Mouse (Mus musculus) heart, adult 10 weeks (tissue): ENCODE results near the gene Tpgs1. TPM values are rescaled to one million over a fixed set of nuclear protein-coding genes. Genes with fewer than 3 reads are reported as not detected.

Experiments
- polyA plus RNA-seq: library from polyadenylated mRNA; stranded (reverse); fragments of 350-450 nt; fragmentation: Illumina TruSeq; extraction: RNeasy Lipid Tissue Mini Kit (QIAGEN cat#74804); gene quantifications from one replicate; pipeline ENCODE4 v1.2.3, GENCODE M21; 2014; ENCODE audit warnings: low read depth, low replicate concordance

Tpgs1 gene
- 15.6 TPM for polyA plus RNA-seq

GRCm38 (mm10) chr10:79668771-79669575 is at the start of gene Tpgs1:
TSS of gene Tpgs1 (plus strand) at chr10:79669369.

DNA sequence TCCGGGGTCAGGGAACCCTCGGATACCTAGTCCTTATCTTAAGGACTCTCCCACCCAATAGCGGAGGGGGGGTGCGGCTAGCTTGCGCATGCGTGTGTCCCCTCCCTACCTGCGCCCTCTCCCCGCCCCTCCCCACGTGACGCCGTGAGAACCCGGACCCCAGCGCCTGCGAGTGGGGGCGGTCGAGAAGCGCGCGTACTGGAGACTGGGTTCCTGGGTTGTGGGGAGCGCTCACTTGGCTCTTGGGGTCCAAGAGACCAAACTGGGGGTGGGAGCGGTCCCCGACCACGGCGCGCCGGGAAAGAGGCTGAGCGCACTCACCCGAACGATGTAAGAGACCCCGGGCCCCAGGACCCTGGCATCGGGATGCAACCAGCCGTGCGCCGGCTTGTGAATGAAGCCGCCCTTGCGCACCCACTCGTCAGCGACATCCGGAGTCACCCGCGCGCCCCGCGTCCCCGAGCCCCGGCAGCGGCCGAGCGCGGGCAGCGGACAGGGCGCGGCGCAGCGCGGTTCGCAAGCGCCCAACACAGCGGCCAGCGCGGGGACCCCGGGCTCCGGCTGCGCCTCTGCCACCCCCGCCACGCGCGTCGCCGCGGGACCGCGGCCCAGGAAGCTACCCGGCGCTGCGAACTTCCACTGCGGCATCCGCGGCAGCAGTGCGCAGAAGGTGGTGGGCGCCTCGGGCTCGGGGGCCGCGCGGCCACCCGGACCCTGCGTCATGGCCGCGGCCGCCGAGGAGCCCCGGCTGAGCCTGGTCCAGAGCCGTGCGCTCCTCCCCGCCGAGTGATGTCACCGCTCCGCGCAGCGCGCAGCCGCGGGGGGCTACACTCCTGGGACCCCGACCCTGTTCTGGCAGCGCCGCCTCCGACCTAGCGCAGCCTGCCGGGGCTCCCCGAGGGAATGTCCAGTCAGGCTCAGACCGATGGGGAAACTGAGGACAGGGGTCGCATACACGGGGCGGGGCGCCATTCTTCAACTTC is 31.8 kb upstream of the Tpgs1 start, which contains the start of gene Shc2:
TSS of gene Shc2 (minus strand) at position 791 of the 983 bp plus-strand sequence.

GRCm38 (mm10) chr10:79645711-79646110 is 23.5 kb upstream of the Tpgs1 start, which contains the start of gene Odf3l2:
TSS of gene Odf3l2 (minus strand) at chr10:79645738.

GRCm38 (mm10) chr10:79664131-79664665 is 5.0 kb upstream of the Tpgs1 start, which contains the start of gene Madcam1:
TSS of gene Madcam1 (plus strand) at chr10:79664559.

DNA sequence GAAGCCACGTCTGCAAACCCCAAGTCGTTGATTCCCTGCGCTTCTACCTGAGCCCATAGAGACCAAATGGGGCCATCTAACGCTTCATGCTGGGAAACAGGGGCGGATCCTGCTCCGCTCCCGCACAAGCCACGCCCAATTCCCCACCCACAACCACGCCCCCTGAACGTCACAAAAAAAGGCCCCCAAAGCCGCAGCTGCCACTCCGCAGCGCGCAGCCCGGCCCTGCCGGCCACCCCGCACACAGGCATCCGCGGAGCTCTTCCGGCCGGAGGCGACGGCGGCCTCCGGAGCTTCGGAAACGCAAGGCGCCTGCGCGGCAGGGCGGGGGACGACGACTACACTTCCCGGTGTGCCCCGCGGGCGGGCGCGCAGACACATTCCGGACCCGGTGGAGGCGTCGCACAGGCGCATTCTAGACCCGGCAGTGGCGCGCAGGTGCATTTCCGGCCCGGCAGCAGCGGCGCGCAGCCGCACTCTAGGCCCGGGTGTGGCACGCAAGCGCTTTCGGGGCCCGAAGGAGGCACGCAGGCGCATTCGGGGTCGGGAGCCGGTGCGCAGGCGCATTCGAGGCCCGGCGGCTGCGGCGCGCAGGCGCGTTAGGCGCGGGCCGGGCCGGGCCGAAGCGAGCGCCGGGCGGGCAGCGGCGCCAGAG is 12.5 kb downstream of the Tpgs1 start, which contains the start of gene Cdc34:
TSS of gene Cdc34 (plus strand) at position 605 of the 655 bp plus-strand sequence.

GRCm38 (mm10) chr10:79688720-79689119 is 19.6 kb downstream of the Tpgs1 start, which contains the start of gene Gzmm:
TSS of gene Gzmm (plus strand) at chr10:79689020.

DNA sequence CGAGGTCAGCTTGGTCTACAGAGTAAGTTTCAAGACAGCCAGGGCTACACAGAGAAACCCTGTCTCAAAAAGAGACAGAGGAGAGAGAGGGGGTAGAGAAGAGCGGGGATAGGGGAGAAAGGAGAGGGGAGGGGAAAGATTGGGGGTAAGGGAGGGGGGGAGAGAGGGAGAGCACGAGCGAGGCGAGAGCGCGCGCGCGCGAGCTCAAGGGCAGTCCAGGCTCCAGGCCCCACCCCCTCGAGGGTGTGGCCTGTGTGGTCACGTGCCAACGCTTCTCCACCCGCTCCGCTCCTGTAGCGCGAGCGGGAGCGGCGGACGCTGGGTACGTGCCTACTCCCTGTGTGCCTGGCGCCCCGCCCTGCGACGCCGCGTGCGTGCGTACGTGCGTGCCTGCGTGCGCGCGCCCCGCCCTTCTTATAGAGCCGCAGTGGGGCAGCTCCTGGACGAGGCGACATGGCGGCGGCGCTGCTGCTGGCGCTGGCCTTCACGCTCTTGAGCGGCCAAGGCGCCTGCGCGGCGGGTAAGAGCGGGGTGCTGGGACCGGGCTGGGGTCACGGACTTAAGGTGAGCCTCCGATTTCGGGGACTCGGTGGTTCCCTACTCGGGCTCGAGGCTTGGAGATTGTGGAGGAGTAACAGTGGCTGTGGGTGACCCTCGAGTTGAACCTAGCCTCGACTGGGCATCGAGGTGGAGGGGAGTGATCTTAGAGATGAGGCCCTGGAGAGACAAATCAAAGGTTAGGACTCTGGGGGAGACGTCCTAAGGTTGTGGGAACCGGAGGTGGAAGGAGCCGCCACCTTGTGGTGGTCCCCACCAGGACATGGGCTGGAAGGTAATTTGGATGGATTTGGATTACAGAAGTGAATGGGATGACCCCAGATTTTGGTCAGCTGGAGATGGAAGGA is 35.1 kb downstream of the Tpgs1 start, which contains the start of gene Bsg:
TSS of gene Bsg (plus strand) at position 427 of the 905 bp plus-strand sequence.

GRCm38 (mm10) chr10:79716254-79716987 is 47.3 kb downstream of the Tpgs1 start, which contains the start of gene Hcn2:
TSS of gene Hcn2 (plus strand) at chr10:79716634.

Other genes starting within 250 kb of the Tpgs1 start
- not detected for gene Vmn2r83, start 200.6 kb upstream of the Tpgs1 start, polyA plus RNA-seq
- 3.2 TPM for gene Plpp2, start 135.6 kb upstream of the Tpgs1 start, polyA plus RNA-seq
- gene Mier2, start 114.2 kb upstream of the Tpgs1 start, polyA plus RNA-seq: 14.6 TPM
- not detected for gene Theg, start 82.0 kb upstream of the Tpgs1 start, polyA plus RNA-seq
- not detected for gene C2cd4c, start 55.3 kb upstream of the Tpgs1 start, polyA plus RNA-seq
- 2.7 TPM for gene Shc2, start 31.5 kb upstream of the Tpgs1 start, polyA plus RNA-seq
- gene Odf3l2, start 23.6 kb upstream of the Tpgs1 start, polyA plus RNA-seq: not detected
- not detected for gene Madcam1, start 4.8 kb upstream of the Tpgs1 start, polyA plus RNA-seq
- 255 TPM for gene Cdc34, start 12.8 kb downstream of the Tpgs1 start, polyA plus RNA-seq
- gene Gzmm, start 19.7 kb downstream of the Tpgs1 start, polyA plus RNA-seq: 9.9 TPM
- gene Bsg, start 35.1 kb downstream of the Tpgs1 start, polyA plus RNA-seq: 2,003 TPM
- gene Hcn2, start 47.3 kb downstream of the Tpgs1 start, polyA plus RNA-seq: 13.4 TPM
- gene Polrmt, start 77.2 kb downstream of the Tpgs1 start, polyA plus RNA-seq: 44.1 TPM
- gene Fgf22, start 85.7 kb downstream of the Tpgs1 start, polyA plus RNA-seq: not detected
- 22.6 TPM for gene Rnf126, start 97.6 kb downstream of the Tpgs1 start, polyA plus RNA-seq
- 8.3 TPM for gene Fstl3, start 107.9 kb downstream of the Tpgs1 start, polyA plus RNA-seq
- gene Prss57, start 121.6 kb downstream of the Tpgs1 start, polyA plus RNA-seq: not detected
- 53.4 TPM for gene Palm, start 124.2 kb downstream of the Tpgs1 start, polyA plus RNA-seq
- gene Misp, start 151.6 kb downstream of the Tpgs1 start, polyA plus RNA-seq: 0.99 TPM
- gene Ptbp1, start 185.1 kb downstream of the Tpgs1 start, polyA plus RNA-seq: 38.6 TPM
- gene Prtn3, start 205.1 kb downstream of the Tpgs1 start, polyA plus RNA-seq: not detected
- gene Plppr3, start 205.3 kb downstream of the Tpgs1 start, polyA plus RNA-seq: 0.34 TPM
- not detected for gene Elane, start 216.9 kb downstream of the Tpgs1 start, polyA plus RNA-seq
- 72.1 TPM for gene Cfd, start 221.5 kb downstream of the Tpgs1 start, polyA plus RNA-seq
- gene Med16, start 239.6 kb downstream of the Tpgs1 start, polyA plus RNA-seq: 25.5 TPM
- gene Gm26602, start 241.5 kb downstream of the Tpgs1 start, polyA plus RNA-seq: not detected
- 0.55 TPM for gene Kiss1r, start 247.6 kb downstream of the Tpgs1 start, polyA plus RNA-seq